Mouse (Mus musculus) left cerebral cortex, postnatal 25 days (tissue): ENCODE measurements around the gene AL731706.2. TPM values are rescaled to one million over a fixed set of nuclear protein-coding genes. Genes with fewer than 3 reads are reported as not detected.
A peak's percentile ranks its signal among the peaks of the same experiment; 100 is the strongest.
"Not testable (repeated sequence)": the region's sequence is repeated elsewhere in the genome, so short reads cannot be mapped to it uniquely, and the experiment has no call there.

Experiments used
- DNase-seq, 2 experiments: peaks; one replicate each; pipeline ENCODE4 v3.0.0; 2022; ENCODE audit warnings: low spot score in 2 of 2, mixed read lengths in 1 of 2
- intact Hi-C: fragments of 180-260 bp; cut with DNase I; formaldehyde crosslinking; loops from one replicate; pipeline ENCODE4 v1.15.1; 2025
- total RNA-seq, 2 experiments: library from RNA; stranded (reverse); gene quantifications; 2 replicates each; pipeline ENCODE4 v1.2.3; 2021

AL731706.2 gene
- 10 to 100 TPM; 12.8 to 45.7 TPM for total RNA-seq

GRCm38 (mm10) chr2:136885579-136885978, at the start of gene AL731706.2:
Gene AL731706.2 (minus strand): TSS chr2:136885679.
- intact Hi-C loops, result loop anchor here (5.0 to 10.0 kb wide), 4 partner anchors 101 to 921 kb away; no protein-coding TSS in a partner anchor
- no peak for DNase-seq

DNA sequence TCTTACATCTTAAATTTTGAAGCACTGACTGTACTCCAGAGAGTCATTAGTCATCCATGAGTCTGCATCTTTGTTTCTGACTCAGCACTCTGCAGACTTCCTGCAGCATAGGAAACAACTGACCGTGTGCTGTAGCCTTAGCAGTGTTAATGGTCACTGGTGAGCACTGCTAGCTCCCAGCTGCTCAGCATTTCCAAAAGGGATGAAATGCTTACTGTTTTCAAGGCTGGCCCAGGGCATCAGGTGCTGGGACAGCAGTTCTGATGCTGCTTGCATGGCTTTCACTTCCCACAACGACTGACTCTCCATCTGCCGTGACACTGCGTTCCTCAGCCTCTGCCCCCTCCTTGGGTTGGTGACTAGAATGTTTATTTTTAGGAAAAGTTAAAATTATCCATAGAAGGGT, 35.5 kb upstream of the AL731706.2 start:
- DNase-seq, result peak; percentile 42 to 67
- intact Hi-C loops, result no loop called here

DNA sequence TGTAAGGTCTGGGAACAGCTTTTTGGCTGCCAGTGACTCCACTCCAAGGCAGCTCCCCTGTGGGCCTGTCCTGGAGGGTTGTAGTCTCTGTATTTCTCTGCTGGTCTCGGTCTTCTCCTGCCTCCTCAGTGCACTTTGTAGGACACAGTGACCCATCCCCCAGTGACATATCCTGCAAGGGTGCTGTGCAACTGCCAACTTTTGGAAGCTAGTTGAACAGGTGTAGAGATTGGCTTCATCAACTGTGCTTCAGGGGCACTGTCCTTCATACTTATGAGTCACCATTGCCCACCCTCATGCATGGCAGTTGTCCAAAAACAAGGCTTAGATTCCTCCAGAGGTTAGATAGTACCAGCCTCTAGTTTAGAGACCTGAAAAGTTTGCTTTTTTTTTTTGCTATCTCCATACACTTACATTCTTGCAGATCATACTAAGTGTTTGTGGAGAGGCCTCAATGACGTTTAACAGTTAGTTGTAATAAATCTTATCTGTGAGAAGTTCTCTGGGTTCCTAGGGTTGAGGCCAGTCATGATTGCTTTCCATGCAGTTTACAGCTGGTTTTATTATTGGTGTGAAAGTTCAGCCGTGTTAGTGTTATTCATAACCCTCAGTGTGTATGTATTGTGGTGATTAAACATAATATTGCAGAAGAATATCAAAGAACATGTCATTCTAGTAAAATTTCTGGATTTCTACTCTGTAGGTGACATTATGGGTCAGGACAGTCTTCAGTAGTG, 34.9 kb upstream of the AL731706.2 start:
- intact Hi-C loops, result no loop called here
- no peak for DNase-seq

- intact Hi-C loops, result loop anchor here (10.0 kb wide), 1 partner anchor 195 kb away; the partner anchor contains the start of gene Jag1
- peak in 1 of 2 experiments; percentile 51 for DNase-seq
Measured at GRCm38 (mm10) chr2:136919433-136919832, 34.0 kb upstream of the AL731706.2 start.

DNA sequence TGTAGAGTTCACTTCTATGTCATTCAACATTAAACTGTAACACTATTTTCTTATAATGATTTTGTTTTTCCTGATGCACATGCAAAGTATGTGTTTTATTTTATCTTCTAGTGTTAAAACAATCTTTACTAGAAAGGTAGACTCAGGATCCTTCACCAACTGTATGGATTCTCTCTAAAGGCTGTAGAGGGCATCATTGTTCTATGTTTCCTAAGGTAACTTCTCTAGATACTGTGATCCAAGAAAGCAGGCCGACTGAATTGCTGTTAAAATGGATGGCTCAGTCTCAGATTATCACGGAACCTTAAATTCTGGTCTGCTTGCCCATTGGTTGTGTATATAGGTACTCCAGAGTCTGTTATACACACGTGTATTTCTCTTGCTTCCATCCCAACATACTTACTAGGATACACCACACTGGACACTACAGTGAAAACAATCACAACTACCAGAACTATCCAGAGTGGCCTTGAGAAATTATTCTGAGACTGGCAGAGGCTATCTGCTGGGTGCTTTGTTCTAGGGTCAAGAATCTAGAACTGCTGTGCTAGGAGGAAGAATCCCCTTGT, 28.9 kb upstream of the AL731706.2 start:
- peak in 1 of 2 experiments; percentile 40 for DNase-seq
- intact Hi-C loops, result loop anchor here (1.0 to 10.0 kb wide), 3 partner anchors 200 to 1028 kb away; partner anchors contain the start of gene Jag1

DNA sequence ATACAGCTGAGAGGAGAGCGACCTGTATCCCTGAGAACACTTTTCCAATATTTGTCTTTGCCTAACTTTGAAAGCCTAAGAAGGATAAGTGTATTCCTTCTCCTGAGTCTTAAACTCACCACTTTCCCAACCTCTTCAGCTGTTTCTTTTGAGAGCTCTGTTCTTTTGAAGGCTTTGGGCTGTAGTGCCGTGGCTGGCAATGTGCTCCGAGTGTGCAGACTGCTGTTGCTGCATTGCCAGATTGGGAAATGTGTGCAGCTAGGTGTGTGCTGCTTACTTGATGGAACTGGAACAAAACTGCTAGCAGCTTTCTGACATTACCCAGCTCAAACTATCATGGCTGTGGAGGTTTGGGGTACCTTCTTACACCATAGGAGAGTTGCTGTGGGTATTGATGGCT, 27.5 kb upstream of the AL731706.2 start:
- intact Hi-C loops, result loop anchor here (10.0 kb wide), 1 partner anchor 202 kb away; the partner anchor contains the start of gene Jag1
- no peak for DNase-seq

DNA sequence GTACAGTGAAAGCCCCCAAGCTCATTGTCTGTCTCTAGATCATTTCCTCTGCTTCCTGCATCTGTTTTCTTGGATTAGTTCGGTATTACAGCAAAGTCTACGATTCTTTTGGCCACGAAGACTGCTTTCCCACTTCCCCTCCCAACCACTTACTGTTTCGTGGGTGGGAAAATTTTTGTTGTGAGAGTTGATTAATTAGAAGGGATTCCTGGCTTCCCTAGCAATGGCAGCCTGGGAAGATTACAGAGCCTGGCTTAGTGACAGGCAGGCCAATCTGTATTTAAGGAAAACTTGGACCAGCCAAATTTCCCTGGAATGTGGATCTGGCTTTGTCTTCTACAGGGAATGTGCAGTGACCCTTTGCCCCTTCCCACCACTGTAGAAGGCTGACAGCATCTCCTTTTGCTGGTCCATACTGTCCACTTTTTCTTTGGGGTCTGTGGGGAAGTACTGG, 26.5 kb upstream of the AL731706.2 start:
- no peak for DNase-seq
- intact Hi-C loops, result loop anchor here (10.0 kb wide), 1 partner anchor 203 kb away; the partner anchor contains the start of gene Jag1

GRCm38 (mm10) chr2:136909298-136909697, 23.8 kb upstream of the AL731706.2 start:
- intact Hi-C loops, result no loop called here
- no peak for DNase-seq

DNA sequence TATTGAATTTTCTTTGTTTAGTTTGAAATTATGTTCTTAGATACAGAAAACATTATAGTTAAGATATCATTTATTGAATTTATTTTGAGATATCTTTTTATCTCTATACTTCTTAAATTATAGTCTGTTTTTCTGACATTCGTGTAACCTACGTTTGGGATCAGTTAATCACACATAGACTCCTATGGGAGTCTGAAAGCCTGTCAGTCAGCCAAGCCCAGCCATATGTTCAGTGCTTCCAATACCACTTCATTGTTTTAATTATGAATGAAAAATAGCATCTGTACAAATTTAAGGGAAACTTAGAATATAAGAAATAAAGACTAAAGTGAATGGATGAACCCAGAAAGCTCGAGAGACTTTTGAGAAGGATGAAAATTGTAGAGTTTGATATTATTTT, 23.1 kb upstream of the AL731706.2 start:
- intact Hi-C loops, result no loop called here
- DNase-seq, result no peak

DNA sequence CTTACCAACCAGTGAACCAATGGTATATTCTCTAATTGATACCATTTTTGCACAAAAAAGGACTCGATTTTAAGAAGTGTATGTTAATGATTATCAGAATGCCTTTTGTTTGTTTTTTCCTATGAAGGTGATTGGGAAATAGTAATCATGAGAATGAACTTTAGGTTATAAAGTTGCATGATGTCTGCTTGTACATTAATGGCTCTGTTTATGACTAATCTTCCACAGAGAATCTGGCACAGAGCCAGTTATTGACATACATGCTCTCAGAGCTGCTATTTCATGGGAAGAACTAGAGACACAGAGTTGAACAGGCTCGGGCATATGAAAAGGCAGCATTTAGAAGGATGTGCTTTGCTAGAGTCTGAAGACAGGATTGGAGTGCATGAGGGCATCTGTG, 10.7 kb upstream of the AL731706.2 start:
- intact Hi-C loops, result no loop called here
- no peak for DNase-seq

GRCm38 (mm10) chr2:136894494-136894893, 9.0 kb upstream of the AL731706.2 start:
- DNase-seq, result no peak
- intact Hi-C loops, result no loop called here

- DNase-seq, result peak; percentile 97 to 99
- intact Hi-C loops, result no loop called here
Measured at GRCm38 (mm10) chr2:136891951-136892371, 6.5 kb upstream of the AL731706.2 start.

DNA sequence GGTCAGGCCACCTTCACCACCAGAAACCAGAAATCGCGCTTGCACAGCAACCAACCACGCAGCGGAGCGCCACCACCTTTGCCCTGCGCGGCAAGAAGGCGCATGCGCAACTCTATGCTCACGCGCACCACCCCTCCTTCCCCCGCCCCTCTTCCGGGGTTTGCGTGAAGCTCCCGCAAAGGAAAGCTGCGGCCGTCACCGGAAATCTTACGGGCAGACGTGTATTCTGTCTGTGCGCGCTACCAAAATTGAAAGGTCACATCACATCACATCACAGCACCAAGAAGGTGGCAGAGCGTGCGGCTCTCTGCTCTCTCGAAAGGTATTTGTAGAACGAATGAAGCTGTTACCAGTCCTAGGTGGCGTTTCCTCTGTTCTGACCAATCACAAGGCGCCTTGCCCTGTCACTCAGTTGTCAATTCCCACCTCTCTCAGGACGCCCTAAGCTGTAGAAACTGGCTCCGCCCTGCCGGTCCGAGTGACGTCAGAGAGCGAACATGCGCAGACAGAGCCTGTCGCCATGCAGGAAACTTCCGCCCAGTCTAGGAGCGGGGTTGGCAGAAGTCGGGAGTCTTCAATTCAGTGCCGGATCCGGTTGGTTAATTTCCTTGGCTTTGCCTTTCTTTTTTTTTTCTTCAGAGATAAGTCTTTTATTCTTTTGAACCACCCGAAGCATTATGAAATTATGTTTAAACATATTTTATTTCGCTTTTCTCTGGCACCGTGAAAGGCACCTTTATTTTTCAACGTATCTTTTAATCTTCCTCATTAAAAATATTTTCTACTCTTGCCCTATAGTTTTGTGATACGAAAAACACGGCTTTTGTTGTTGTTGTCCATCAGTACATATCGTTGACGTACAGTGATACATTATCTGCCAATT, 5.8 kb upstream of the AL731706.2 start, which contains the start of the genes Slx4ip, AL731706.1 and Mkks:
Slx4ip (plus strand) TSS at position 151 of the 883 bp plus-strand sequence.
AL731706.1 (minus strand) TSS at position 322 of the 883 bp plus-strand sequence.
Mkks (minus strand) TSS at position 322 of the 883 bp plus-strand sequence.
- DNase-seq, result peak; percentile 99 to 100
- intact Hi-C loops, result no loop called here

DNA sequence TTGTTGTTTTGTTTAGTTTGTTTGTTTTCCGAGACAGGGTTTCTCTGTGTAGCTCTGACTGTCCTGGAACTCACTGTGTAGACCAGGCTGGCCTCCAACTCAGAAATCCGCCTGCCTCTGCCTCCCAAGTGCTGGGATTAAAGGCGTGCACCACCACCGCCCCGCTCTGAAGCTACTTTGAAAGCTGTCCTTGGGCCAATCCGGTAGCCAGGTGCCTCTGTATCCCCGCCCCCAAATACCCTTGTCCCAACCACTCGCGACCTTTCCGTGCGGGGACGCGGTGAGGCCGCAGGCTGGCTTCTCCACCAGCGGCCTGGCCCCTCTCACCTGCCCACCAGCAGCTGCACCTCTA, 5.2 kb upstream of the AL731706.2 start:
- DNase-seq, intact Hi-C loops: not testable (repeated sequence)

- DNase-seq, result peak; percentile 45 to 66
Measured at GRCm38 (mm10) chr2:136886846-136887245, 1.4 kb upstream of the AL731706.2 start.

GRCm38 (mm10) chr2:136854543-136855388, 30.7 kb downstream of the AL731706.2 start:
- intact Hi-C loops, result loop anchor here (10.0 kb wide), 1 partner anchor 370 kb away; no protein-coding TSS in a partner anchor
- DNase-seq, result peak in 1 of 2 experiments; percentile 26

More at GRCm38 (mm10) chr2:136886846-136887245, 1.4 kb upstream of the AL731706.2 start:
- intact Hi-C loops, result loop anchor here (5.0 to 10.0 kb wide), 4 partner anchors 102 to 922 kb away; no protein-coding TSS in a partner anchor

DNA sequence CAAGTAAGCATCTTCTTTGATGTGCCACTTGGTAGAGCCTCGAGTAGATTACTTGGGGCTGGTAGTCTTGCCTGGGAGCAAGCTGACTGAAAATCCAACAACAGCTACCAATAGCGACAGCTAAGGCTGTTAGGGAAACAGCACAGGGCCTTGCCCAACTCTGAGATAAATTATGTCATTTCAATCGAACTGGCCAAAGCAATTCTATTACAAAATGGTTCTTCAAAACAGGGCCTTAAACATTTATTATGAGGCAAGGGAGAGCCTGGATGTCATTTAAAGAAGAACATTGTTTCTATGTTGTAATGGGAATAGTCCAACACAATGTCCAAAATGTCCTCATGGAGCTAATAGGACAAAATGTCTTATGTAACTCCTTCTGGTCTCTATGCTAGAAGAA, 35.1 kb downstream of the AL731706.2 start:
- intact Hi-C loops, result loop anchor here (10.0 kb wide), 1 partner anchor 366 kb away; no protein-coding TSS in a partner anchor
- no peak for DNase-seq

GRCm38 (mm10) chr2:136837994-136838393, 47.5 kb downstream of the AL731706.2 start:
- DNase-seq, result no peak
- intact Hi-C loops, result no loop called here
